Mouse (Mus musculus) c-Kit-positive CD71-positive TER-119-positive erythroid progenitor cells, embryonic 14.5 days (primary cell): ENCODE measurements at regions not wholly inside any gene's neighbourhood (a gene's known extent, or its start where the extent isn't known, plus 50 kb on each side); places are given as distances from the start of the nearest gene placed in this dataset.
A peak's percentile ranks its signal among the peaks of the same experiment; 100 is the strongest.
"Not testable (repeated sequence)": the region's sequence is repeated elsewhere in the genome, so short reads cannot be mapped to it uniquely, and the experiment has no call there.

Experiments used
- DNase-seq: peaks from one replicate; pipeline ENCODE4 v3.0.0-alpha.2; 2013; ENCODE audit warnings: low spot score

GRCm38 (mm10) chr2:92664939-92665338 lies 65.4 kb downstream of the Chst1 start:
- no peak for DNase-seq

GRCm38 (mm10) chr2:92667192-92667591 lies 67.7 kb downstream of the Chst1 start:
- DNase-seq: no peak

GRCm38 (mm10) chr2:92667756-92668155 lies 68.2 kb downstream of the Chst1 start:
- DNase-seq: no peak

- DNase-seq: not testable (repeated sequence)
Observed at GRCm38 (mm10) chr2:92669431-92670081, 70.0 kb downstream of the Chst1 start.

GRCm38 (mm10) chr2:92671586-92671985 lies 72.1 kb downstream of the Chst1 start:
- peak; percentile 31 for DNase-seq

GRCm38 (mm10) chr2:92672106-92672505 lies 72.6 kb downstream of the Chst1 start:
- no peak for DNase-seq

GRCm38 (mm10) chr2:92673064-92673813 lies 73.7 kb downstream of the Chst1 start:
- no peak for DNase-seq

GRCm38 (mm10) chr2:92673931-92674330 lies 74.4 kb downstream of the Chst1 start:
- no peak for DNase-seq

GRCm38 (mm10) chr2:92675247-92675646 lies 75.7 kb downstream of the Chst1 start:
- no peak for DNase-seq

- no peak for DNase-seq
Observed at GRCm38 (mm10) chr2:92678276-92678930, 78.9 kb downstream of the Chst1 start.

GRCm38 (mm10) chr2:92678999-92679704 lies 79.6 kb downstream of the Chst1 start:
- DNase-seq: no peak

GRCm38 (mm10) chr2:92682256-92682655 lies 82.7 kb downstream of the Chst1 start:
- no peak for DNase-seq

GRCm38 (mm10) chr2:92687702-92688101 lies 88.2 kb downstream of the Chst1 start:
- no peak for DNase-seq

GRCm38 (mm10) chr2:92689203-92689602 lies 89.7 kb downstream of the Chst1 start:
- no peak for DNase-seq

- no peak for DNase-seq
Observed at GRCm38 (mm10) chr2:92690304-92690703, 90.8 kb downstream of the Chst1 start.

GRCm38 (mm10) chr2:92691438-92691837 lies 91.9 kb downstream of the Chst1 start:
- no peak for DNase-seq

GRCm38 (mm10) chr2:92692623-92693022 lies 93.1 kb downstream of the Chst1 start:
- DNase-seq: no peak

- no peak for DNase-seq
Observed at GRCm38 (mm10) chr2:92693024-92693423, 93.5 kb downstream of the Chst1 start.

- DNase-seq: no peak
Observed at GRCm38 (mm10) chr2:92694797-92695196, 95.3 kb downstream of the Chst1 start.

GRCm38 (mm10) chr2:92695869-92696268 lies 96.4 kb downstream of the Chst1 start:
- DNase-seq: no peak

GRCm38 (mm10) chr2:92697721-92698120 lies 98.2 kb downstream of the Chst1 start:
- no peak for DNase-seq

GRCm38 (mm10) chr2:92699360-92699759 lies 99.9 kb downstream of the Chst1 start:
- no peak for DNase-seq
